ENCODE assay signal across 18 mouse cellular contexts in genomic region chr1:177711000-177711399, GRCm38 (mm10). TPM values are rescaled to one million over a fixed set of nuclear protein-coding genes. Genes with fewer than 3 reads are reported as not detected.
DNase-seq lines count a peak whose midpoint lies in the region; ATAC-seq lines count a peak whose summit lies in the region.
"Had no signal": no experiment of that assay in that cellular context is flagged by ENCODE, and none has a peak within 500 bp of the region (broad histone marks: within the 10 kb centered on the region; RNA-seq: fewer than 3 reads in every experiment).

No protein-coding gene starts in this region.

- DNase-seq in lung, postnatal 25 days (ENCODE audit: low spot score): peak; percentile 49
- no peak for DNase-seq in lung, postnatal 4 days
- no peak for DNase-seq in left cerebral cortex, postnatal 36 days (ENCODE audit: low spot score in 2 of 2)
- no peak for DNase-seq in thymus, postnatal 0 days (ENCODE audit: low spot score)
- DNase-seq: cerebellum, adult 18-20 months; thymus, adult 18-20 months had no signal

- no peak overlapping the region for H3K4me2 ChIP-seq in intestine, embryonic 15.5 days (replicated peaks)
- no peak overlapping the region for H3K4me2 ChIP-seq in hindbrain, embryonic 13.5 days
- H3K4me2 ChIP-seq: hindbrain, embryonic 14.5 days; limb, embryonic 15.5 days; midbrain, embryonic 15.5 days had no signal

- 52% methylated on average over 2 of the region's 2 CpGs for WGBS in intestine, embryonic 15.5 days
- WGBS in hindbrain, embryonic 13.5 days: 86% methylated on average over 2 of the region's 2 CpGs

- H3K4me3 ChIP-seq in intestine, embryonic 15.5 days (replicated peaks): no peak overlapping the region
- H3K4me3 ChIP-seq in hindbrain, embryonic 13.5 days: no peak overlapping the region
- H3K4me3 ChIP-seq: embryonic facial prominence, embryonic 10.5 days; layer of hippocampus, adult 2 months; limb, embryonic 15.5 days; midbrain, embryonic 15.5 days had no signal

- H3K9me3 ChIP-seq in intestine, embryonic 15.5 days: no peaks in the 10 kb centered on the region
- H3K9me3 ChIP-seq in hindbrain, embryonic 13.5 days: peaks cover 6% of the 10 kb centered on the region; the same call in 1 of the 2 replicates
- H3K9me3 ChIP-seq: limb, embryonic 15.5 days had no signal

- H3K27ac ChIP-seq in intestine, embryonic 15.5 days: 0 out of 2 replicates have a peak overlapping the region, but pooled peaks have one; percentile 36
- no peak overlapping the region for H3K27ac ChIP-seq in hindbrain, embryonic 13.5 days
- H3K27ac ChIP-seq: embryonic facial prominence, embryonic 10.5 days; hindbrain, embryonic 14.5 days; layer of hippocampus, adult 2 months; limb, embryonic 15.5 days; midbrain, embryonic 15.5 days had no signal

- intact Hi-C loops in left cerebral cortex, postnatal 36 days (cut with DNase I): no loop called here

- H3K27me3 ChIP-seq in intestine, embryonic 15.5 days (replicated peaks): no peaks in the 10 kb centered on the region
- no peaks in the 10 kb centered on the region for H3K27me3 ChIP-seq in hindbrain, embryonic 13.5 days
- H3K27me3 ChIP-seq: limb, embryonic 15.5 days; midbrain, embryonic 15.5 days had no signal

- H3K9ac ChIP-seq in intestine, embryonic 15.5 days: no peak overlapping the region
- no peak overlapping the region for H3K9ac ChIP-seq in hindbrain, embryonic 13.5 days
- H3K9ac ChIP-seq: hindbrain, embryonic 14.5 days; limb, embryonic 15.5 days; midbrain, embryonic 15.5 days had no signal

- ATAC-seq in intestine, embryonic 15.5 days: peak; percentile 86
- ATAC-seq in megakaryocyte, adult 5-6 weeks (ENCODE audit: poor library complexity, severe bottlenecking): peak; percentile 58
- ATAC-seq in hindbrain, embryonic 13.5 days (ENCODE audit: low FRiP score): no peak
- ATAC-seq: midbrain, embryonic 15.5 days had no signal

- H3K36me3 ChIP-seq in intestine, embryonic 15.5 days: no peaks in the 10 kb centered on the region
- H3K36me3 ChIP-seq in hindbrain, embryonic 13.5 days: no peaks in the 10 kb centered on the region
- H3K36me3 ChIP-seq: embryonic facial prominence, embryonic 10.5 days; limb, embryonic 15.5 days; midbrain, embryonic 15.5 days had no signal

- H3K4me1 ChIP-seq in intestine, embryonic 15.5 days (replicated peaks): no peaks in the 10 kb centered on the region
- H3K4me1 ChIP-seq in hindbrain, embryonic 13.5 days (replicated peaks): no peaks in the 10 kb centered on the region
- H3K4me1 ChIP-seq: embryonic facial prominence, embryonic 10.5 days; midbrain, embryonic 15.5 days had no signal

RNA-seq across cellular contexts. Expression of gene 1700016C15Rik, which starts 18.6 kb away (rescaled TPM):
- polyA plus RNA-seq in intestine, embryonic 15.5 days (2015; fragmentation: Nextera tagmentation; extraction: Ambion mirVana): 0.19 TPM in 1 of 2 replicates, not detected in the other
- total RNA-seq in megakaryocyte, adult 5-6 weeks (2015): not detected in 2 replicates
- total RNA-seq in megakaryocyte, adult 5-6 weeks (2017): not detected in 2 replicates
- not detected for total RNA-seq in left cerebral cortex, postnatal 36 days (2021)
- polyA plus RNA-seq in hindbrain, embryonic 13.5 days (2015; fragmentation: Nextera tagmentation; extraction: Ambion mirVana): 0.30 TPM in 1 of 2 replicates, not detected in the other
- 0.28 and 0.49 TPM in 2 replicates for polyA plus RNA-seq in thymus, postnatal 0 days (2015; fragmentation: Nextera tagmentation; extraction: Ambion mirVana)
- total RNA-seq: layer of hippocampus, adult 2 months had no signal
- polyA plus RNA-seq: brain, embryonic 14.5 days; embryonic facial prominence, embryonic 10.5 days; heart, embryonic 16.5 days; hindbrain, embryonic 14.5 days; limb, embryonic 15.5 days; midbrain, embryonic 15.5 days; neural tube, embryonic 14.5 days; spleen, adult 2 months had no signal
